Mouse (Mus musculus) heart, adult 2 months (tissue): ENCODE measurements at regions not wholly inside any gene's neighbourhood (a gene's known extent, or its start where the extent isn't known, plus 50 kb on each side); places are given as distances from the start of the nearest gene placed in this dataset.

Source experiments
- DNase-seq, 2 experiments: peaks; one replicate each; pipeline ENCODE4 v3.0.0; 2021
- H3K27ac ChIP-seq: fragments of 200-600 bp; 2 replicates; pipeline ENCODE4 v1.8.1; 2022
- H3K27me3 ChIP-seq: fragments of 200-500 bp; 2 replicates; pipeline ENCODE4 v1.6.1; 2012; ENCODE audit warnings: mild to moderate bottlenecking, low read length, inconsistent platforms, mixed read lengths; ENCODE audit not compliant: control insufficient read depth, insufficient read depth
- H3K36me3 ChIP-seq: fragments of 200-500 bp; 2 replicates; pipeline ENCODE4 v1.6.1; 2012; ENCODE audit warnings: low read length, inconsistent platforms; ENCODE audit not compliant: control insufficient read depth, insufficient read depth
- H3K4me1 ChIP-seq: fragments of 200-500 bp; 2 replicates; pipeline ENCODE4 v1.6.1; 2011; ENCODE audit warnings: low read length; ENCODE audit not compliant: control insufficient read depth, insufficient read depth
- H3K4me3 ChIP-seq: fragments of 200-600 bp; 2 replicates; pipeline ENCODE4 v1.8.1; 2022
- H3K79me2 ChIP-seq: fragments of 200-500 bp; replicated peaks from 2 replicates; pipeline ENCODE4 v1.6.1; 2012; ENCODE audit warnings: mild to moderate bottlenecking, inconsistent platforms, low read length, moderate library complexity, mixed read lengths; ENCODE audit not compliant: control insufficient read depth, insufficient read depth
- H3K9ac ChIP-seq: fragments of 200-500 bp; 2 replicates; pipeline ENCODE4 v1.6.1; 2012; ENCODE audit warnings: low read depth, mild to moderate bottlenecking, control low read depth, inconsistent platforms, low read length, mixed read lengths
- CTCF ChIP-seq: fragments of 200-600 bp; IDR thresholded peaks from 2 replicates; pipeline ENCODE4 v1.8.1; 2022; ENCODE audit warnings: antibody characterized with exemption, mild to moderate bottlenecking, moderate library complexity
- EP300 ChIP-seq: fragments of 200-500 bp; IDR thresholded peaks from 2 replicates; pipeline ENCODE4 v1.6.1; 2011; ENCODE audit warnings: low read depth, low read length, control low read depth; ENCODE audit not compliant: insufficient read depth
- POLR2A ChIP-seq: fragments of 200-500 bp; IDR thresholded peaks from 2 replicates; pipeline ENCODE4 v1.6.1; 2011; ENCODE audit warnings: mild to moderate bottlenecking, low read depth, low read length, control low read depth; ENCODE audit not compliant: insufficient read depth
- WGBS: fragments of 180-500 bp; shearing (Covaris S2); methylation state at CpG from one replicate; pipeline ENCODE4 v1.1.7; 2018; 5-methylcytosine and 5-hydroxymethylcytosine counted together
- intact Hi-C: fragments of 180-260 bp; cut with DNase I; formaldehyde crosslinking; loops from one replicate; pipeline ENCODE4 v1.15.1; 2025

DNA sequence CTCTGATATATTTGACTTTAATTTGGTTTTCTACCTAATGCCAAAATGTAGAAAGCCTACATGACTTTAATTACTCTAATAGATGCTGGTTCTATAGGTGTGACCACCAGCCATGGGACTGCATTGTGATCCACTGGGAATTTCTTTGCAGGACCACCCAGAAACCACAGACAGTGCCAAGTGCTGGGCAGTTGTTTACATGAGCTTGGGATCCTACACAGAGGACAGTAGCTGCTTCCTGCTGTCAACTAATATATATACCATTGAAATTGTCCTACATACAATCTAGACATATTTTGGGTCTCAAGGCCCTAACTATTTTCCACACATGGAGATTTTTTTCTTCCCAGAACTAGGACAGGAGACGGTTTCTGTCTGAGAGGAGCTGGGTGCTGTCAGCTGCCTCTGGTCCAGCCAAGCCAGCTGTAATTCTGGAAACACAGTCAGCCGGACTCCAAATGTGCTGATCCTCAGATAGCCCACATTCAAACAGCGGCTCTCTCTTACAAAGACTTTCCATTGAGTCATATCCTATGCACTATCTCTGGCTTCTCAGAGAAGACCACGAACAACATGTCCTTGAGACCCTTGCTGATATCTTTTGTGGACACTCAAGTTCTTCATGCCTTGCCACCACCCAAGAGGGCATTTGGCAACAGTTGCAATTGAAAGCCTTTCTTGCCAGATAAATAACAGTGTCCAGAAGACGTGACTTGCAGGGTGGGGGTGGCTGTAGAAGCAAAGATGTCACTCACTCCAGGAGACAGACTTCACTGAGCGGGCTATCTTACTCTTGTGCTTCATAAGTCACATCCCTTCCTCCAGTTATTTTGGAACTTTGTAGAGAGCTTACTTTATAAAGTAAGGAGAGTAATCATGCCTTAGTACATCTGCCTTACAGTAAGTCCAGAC, 620.1 kb downstream of the Lmo4 start:
- intact Hi-C loops: no loop called here
- no peak overlapping the region for H3K4me3 ChIP-seq
- H3K36me3 ChIP-seq: no peaks in the 10 kb centered on the region
- H3K9ac ChIP-seq: no peak overlapping the region
- H3K27ac ChIP-seq: peak overlapping the region; percentile 27
- TF ChIP-seq CTCF (no peak), POLR2A (no peak), EP300 (peak; percentile 56; the same call in 1 of the 2 replicates)
- peak; percentile 30 to 52 for DNase-seq
- no peaks in the 10 kb centered on the region for H3K27me3 ChIP-seq
- no peaks in the 10 kb centered on the region for H3K79me2 ChIP-seq
- no peaks in the 10 kb centered on the region; the same call in 1 of the 2 replicates for H3K4me1 ChIP-seq
- WGBS: 26% methylated on average over 6 of the region's 6 CpGs

DNA sequence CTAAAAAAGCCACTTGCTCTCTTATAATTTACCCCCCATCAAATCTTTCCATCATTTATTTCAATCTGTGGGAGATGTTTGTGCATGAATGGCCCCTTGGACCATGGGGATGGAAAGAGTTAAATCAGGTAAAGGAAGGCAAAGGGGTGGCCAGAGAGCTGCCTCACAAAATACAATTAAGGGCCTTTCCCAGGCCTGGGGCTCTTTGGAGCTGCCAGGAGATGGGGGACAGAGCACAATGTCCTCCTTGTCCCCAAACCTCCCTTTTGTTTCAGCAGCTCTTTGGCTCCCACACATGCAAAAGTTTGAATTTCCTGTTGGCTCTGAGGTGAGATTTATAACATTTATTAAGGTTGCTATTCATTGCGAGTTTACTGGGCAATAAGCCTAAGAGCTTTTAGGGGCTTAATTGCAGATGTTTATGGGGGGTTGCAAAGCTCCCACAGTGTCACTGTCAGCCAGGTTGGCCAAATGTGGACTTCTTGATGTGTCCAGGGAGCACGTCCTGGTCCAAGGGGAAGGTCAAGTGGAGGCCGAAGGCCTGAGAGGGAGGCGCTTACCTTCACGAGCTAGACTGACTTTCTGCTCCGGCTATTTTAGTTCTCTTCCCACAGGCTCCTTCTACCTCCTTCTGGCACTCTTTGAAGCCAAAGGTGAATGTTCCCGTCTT, 628.5 kb downstream of the Lmo4 start:
- Histone ChIP-seq H3K27ac (no peak overlapping the region), H3K4me3 (no peak overlapping the region), H3K4me1 (no peaks in the 10 kb centered on the region), H3K27me3 (no peaks in the 10 kb centered on the region), H3K36me3 (no peaks in the 10 kb centered on the region), H3K79me2 (no peaks in the 10 kb centered on the region), H3K9ac (no peak overlapping the region)
- WGBS: 69% methylated on average over 7 of the region's 7 CpGs
- DNase-seq: no peak
- TF ChIP-seq POLR2A: no peak
- intact Hi-C loops: no loop called here

DNA sequence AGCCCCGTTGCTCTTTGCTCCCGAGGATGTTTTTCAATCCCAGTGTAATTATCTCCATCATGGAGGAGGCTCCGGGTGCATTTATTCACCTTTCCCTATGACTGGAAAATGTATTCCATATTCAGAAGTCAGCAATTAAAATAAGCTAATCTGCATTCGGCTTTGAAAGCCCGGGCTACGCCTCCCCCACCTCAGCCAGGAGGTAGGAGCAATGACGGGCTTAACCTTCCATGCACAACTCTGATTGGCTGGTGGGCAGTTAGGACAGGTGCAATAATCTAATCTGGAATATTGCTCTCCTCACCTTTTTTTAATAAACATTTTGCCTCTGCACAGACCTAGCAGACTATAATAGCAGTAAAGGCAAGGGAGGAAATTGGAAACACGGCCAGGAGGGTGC, 629.3 kb downstream of the Lmo4 start:
- no peaks in the 10 kb centered on the region for H3K4me1 ChIP-seq
- no peaks in the 10 kb centered on the region for H3K79me2 ChIP-seq
- no peak overlapping the region for H3K27ac ChIP-seq
- H3K36me3 ChIP-seq: no peaks in the 10 kb centered on the region
- no peaks in the 10 kb centered on the region for H3K27me3 ChIP-seq
- DNase-seq: no peak
- H3K9ac ChIP-seq: no peak overlapping the region
- 94% methylated on average over 8 of the region's 8 CpGs for WGBS
- no peak overlapping the region for H3K4me3 ChIP-seq
- intact Hi-C loops: no loop called here
- TF ChIP-seq CTCF (no peak), EP300 (no peak), POLR2A (no peak)

DNA sequence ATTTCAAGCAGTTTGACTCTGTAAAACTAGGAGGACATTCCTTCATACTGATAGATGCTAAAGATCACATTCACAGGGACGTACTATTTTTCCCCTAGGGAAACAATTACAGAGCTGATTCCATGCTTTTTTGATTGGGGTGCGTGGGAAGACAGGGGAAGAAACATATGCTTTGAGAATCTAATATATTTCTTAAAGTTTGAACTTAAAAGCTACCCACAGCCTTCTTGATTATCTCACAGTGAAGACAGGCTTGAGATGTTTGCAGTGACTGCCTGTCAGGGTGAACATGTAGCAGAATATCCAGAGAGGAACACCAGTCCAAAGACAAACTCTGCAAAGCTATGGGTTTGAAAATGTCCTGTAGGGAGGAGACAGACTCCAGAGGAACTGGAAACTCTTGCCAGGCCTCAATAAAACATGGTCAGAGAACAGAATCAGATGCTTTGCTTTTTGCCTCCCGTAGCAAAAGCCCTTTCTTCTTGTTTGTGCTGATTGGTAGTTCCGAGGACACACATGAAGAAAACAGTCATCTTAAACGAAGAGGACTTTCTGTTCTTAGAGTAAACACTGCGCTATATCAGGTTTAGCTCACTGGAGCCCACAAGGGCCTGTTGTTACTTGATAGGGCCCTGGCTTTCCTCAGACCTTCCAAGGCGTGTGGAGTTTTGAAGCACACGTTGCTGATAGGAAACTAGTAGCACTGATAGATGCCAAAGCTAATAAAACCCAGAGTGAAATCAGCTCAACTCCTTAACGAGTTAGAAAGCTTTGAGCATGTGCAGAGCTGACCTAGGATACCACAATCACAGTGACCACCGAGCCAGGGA, 630.8 kb downstream of the Lmo4 start:
- H3K9ac ChIP-seq: no peak overlapping the region
- intact Hi-C loops: no loop called here
- no peaks in the 10 kb centered on the region for H3K79me2 ChIP-seq
- H3K27ac ChIP-seq: no peak overlapping the region
- WGBS: 29% methylated on average over 10 of the region's 10 CpGs
- H3K4me1 ChIP-seq: no peaks in the 10 kb centered on the region
- no peaks in the 10 kb centered on the region for H3K27me3 ChIP-seq
- DNase-seq: no peak
- H3K4me3 ChIP-seq: no peak overlapping the region
- no peaks in the 10 kb centered on the region for H3K36me3 ChIP-seq
- TF ChIP-seq EP300 (no peak), POLR2A (no peak), CTCF (no peak)

DNA sequence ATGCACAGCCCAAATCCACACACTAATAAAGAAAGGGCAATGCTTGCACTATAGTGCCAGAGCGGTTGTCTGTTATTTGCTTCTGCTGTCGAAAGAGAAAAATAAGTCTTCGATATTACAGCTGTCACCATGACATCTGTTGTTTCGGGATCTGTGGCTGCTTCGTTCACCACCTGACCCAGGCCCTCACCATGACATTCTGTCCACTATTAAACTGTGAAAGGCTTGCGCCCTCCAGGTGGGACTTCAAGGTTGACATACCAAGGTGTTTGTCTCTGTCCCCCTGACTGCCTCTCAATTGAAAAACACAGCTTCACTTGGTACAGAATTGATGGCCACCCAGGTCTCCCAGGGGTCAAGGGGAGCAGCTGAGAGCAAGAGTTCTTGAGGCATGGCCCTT, 635.1 kb downstream of the Lmo4 start:
- no peaks in the 10 kb centered on the region for H3K79me2 ChIP-seq
- no peaks in the 10 kb centered on the region for H3K36me3 ChIP-seq
- H3K4me1 ChIP-seq: no peaks in the 10 kb centered on the region
- intact Hi-C loops: no loop called here
- H3K9ac ChIP-seq: no peak overlapping the region
- WGBS: 86% methylated on average over 6 of the region's 6 CpGs
- H3K27me3 ChIP-seq: no peaks in the 10 kb centered on the region
- H3K4me3 ChIP-seq: no peak overlapping the region
- TF ChIP-seq CTCF (no peak), EP300 (no peak), POLR2A (no peak)
- DNase-seq: no peak
- no peak overlapping the region for H3K27ac ChIP-seq
